Mouse (Mus musculus) spleen, adult 2 months (tissue): ENCODE results near the gene Stxbp6.

Experiments used
- CTCF ChIP-seq: fragments of 200-500 bp; IDR thresholded peaks from 2 replicates; pipeline ENCODE4 v1.5.1; 2011; ENCODE audit warnings: mild to moderate bottlenecking, inconsistent platforms; ENCODE audit not compliant: insufficient read depth, insufficient read length, insufficient replicate concordance; ENCODE audit errors: extremely low read depth
- POLR2A ChIP-seq: fragments of 200-500 bp; IDR thresholded peaks from 2 replicates; pipeline ENCODE4 v1.6.1; 2011; ENCODE audit warnings: low read depth, low read length, inconsistent platforms

DNA sequence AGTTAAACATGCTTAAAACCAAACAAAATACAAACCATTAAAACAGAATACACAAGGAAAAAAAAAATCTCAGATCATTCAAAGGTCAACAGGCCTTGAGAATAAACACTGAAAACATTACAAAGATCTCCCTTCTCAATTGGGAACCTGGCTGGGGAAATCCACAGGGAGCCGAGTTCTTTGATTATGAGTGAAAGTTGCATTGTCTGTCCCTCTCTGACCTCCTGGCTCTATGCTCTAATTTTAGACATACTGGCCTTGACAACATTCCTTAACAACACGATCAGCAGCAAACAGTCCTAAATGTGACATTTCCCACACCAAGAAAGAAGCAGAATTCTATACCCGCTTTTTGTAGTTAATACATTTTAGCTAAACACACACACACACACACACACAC lies 187.7 kb downstream of the Stxbp6 start:
- TF ChIP-seq POLR2A (no peak), CTCF (no peak)
